Mouse (Mus musculus) kidney, postnatal 36 days (tissue): ENCODE data around the gene Zfp800.

ENCODE experiments used
- DNase-seq, 2 experiments: peaks; one replicate each; pipeline ENCODE4 v3.0.0; 2021 to 2022; ENCODE audit warnings: mixed read lengths in 2 of 2

Gene Zfp800

DNA sequence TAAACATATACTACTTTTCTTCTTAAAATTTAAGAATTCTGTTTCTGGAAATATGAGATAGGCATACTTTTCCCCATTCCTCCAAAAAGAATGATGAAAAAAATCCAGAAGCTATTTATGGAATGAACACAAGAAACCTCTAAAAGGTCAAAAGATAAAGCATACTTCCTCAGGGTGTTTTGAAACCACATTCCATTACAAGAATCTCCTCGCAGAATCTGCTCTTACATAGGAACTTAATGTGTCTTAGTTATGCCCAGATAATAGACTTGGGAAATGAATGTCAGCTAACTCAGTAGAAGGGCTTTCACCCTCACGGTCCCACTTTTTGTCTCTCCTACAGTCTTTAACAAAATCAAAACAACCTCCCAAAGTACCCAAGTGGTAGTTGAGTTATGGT is 203.9 kb downstream of the Zfp800 start:
- DNase-seq = no peak

DNA sequence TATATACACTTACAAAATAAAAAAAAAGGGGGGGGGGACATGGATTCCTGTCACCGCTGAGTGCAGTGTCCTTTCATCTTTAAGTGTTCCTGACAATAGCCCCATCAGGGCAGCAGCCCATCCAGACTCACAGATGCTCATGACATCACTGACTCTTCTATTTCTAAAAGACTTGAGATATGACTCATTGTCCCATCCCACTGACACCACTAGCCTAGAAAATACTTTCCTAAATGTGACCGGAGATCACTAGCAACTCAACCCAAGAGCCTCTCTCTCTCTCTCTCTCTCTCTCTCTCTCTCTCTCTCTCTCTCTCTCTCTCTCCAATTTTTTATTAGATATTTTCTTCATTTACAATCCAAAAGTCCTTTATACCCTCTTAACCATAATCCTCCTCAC is 205.9 kb downstream of the Zfp800 start:
- DNase-seq = no peak
